Mouse (Mus musculus): ENCODE measurements around the gene Idua.
A peak's percentile ranks its signal among the peaks of the same experiment; 100 is the strongest.

Idua gene

GRCm38 (mm10) chr5:108691152-108691551 lies 31.0 kb downstream of the Idua start:
- no peak for DNase-seq

- DNase-seq, result no peak
Measured at GRCm38 (mm10) chr5:108692271-108692670, 32.1 kb downstream of the Idua start, which contains the start of gene Fgfrl1. Gene Fgfrl1 (plus strand): TSS chr5:108692382.

DNA sequence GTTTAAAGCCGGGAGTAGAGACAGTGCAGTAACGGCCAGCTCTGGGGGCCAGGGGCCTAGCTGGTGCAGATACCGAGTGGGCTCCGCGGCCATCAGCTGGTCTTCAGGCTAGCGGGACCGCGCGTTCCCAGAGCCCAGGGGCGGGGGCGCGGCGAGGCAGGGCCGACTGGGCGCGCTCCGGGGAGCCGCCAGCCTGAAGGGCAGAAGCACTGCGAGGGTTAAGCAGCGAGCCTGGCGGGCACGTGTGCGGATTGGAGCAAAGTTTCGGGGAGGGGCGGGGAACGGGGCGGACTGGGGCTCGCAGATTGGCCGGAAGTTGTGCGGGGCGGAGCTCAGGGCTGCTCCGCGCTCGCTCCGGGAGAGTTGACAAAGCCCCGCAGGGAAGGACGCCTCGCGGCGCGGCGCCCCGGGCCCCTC lies 33.7 kb downstream of the Idua start:
- DNase-seq, result no peak

DNA sequence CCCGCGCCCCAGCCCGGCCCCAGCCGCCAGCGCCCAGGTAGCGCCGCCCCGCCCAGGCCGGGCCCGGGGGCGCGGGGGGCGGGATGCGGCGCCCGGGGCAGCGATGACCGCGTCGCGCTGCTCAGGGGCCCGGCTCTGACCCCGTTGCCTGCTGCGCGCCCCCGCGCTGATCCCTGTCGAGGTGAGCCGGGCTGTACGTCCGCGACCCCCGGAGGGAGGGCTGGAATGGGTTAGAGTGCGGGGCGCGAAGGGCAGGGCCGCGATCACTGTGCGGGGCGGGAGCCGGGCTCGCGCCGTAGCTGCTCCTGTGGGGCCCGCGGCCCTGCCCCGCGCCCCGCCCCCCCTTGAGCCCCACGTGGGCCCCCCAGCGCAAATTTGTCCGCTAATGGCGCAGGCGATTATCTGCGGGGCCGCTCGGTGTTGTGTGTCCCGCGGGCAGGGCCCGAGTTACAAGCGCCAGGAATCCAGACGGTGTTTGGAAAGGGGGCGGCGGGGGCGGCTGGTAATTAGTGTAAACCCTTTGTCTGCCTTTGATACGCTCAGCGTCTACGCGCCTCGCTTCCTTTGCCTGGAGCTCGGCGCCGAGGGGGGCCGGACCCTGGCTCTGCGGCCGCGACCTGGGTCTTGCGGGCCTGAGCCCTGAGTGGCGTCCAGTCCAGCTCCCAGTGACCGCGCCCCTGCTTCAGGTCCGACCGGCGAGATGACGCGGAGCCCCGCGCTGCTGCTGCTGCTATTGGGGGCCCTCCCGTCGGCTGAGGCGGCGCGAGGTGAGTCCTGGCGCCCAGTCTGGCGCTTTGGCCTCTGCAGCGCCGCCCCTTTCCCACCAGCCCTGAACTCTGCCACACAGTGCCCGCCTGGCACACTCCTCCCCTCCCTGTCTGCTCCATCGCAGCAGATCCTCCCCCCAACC lies 34.5 kb downstream of the Idua start:
- no peak for DNase-seq

- no peak for DNase-seq
Measured at GRCm38 (mm10) chr5:108695861-108696260, 35.7 kb downstream of the Idua start.

DNA sequence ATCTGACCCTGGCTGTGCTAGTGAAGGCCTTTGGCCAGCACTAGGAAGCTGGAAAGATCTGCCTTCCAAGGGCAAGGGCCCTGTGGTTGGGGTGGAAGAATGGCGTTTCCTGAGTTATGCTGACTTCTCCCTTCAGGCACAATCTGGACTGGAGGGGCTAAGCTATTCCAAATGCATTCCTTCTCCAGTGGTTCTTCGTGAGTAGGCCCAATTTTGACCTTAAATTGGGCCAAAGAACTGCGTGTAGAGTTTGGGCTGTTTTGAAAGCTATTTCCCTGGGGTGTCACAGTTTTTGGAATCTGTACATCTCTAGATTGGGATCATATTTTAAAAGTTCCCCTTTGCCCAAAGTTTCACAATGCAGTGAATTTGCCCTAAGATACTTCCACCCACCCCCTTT lies 36.4 kb downstream of the Idua start:
- no peak for DNase-seq

GRCm38 (mm10) chr5:108697341-108697753 lies 37.2 kb downstream of the Idua start:
- no peak for DNase-seq

GRCm38 (mm10) chr5:108700346-108700745 lies 40.2 kb downstream of the Idua start:
- DNase-seq, result no peak

DNA sequence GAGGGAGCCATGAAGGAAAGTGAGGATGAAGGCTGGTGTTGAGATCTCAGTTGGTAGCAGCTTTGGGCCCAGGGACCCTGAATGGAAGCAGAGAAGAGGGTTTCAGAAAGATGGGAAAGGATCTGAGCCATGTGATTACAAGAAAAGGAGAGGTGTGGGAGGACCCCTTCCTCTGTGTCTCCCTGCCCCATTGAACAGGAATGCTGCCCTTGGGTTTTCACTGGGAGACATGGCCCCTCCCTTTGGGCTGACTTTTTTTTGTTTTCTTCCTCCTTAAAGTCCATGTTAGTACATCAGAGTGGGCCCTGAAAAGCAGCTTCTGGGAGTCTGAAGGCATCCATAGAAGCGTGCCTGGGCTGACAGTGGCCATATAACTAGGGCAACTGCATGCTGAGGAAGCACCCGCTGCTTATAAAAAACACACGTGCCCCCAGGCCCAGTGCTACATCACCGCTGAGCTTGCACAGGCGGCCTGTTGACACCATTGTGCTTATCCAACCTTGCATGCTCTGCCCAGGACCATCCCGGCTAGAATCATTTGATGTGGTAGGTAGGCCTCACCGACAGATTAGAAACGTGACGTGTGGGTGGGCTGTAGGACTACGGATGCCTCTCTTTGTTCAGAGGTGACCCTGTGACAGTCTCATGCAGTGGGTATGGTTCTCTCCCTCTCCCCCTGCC lies 41.4 kb downstream of the Idua start:
- no peak for DNase-seq

- no peak for DNase-seq
Measured at GRCm38 (mm10) chr5:108703754-108704626, 43.9 kb downstream of the Idua start.

- no peak for DNase-seq
Measured at GRCm38 (mm10) chr5:108707758-108708157, 47.6 kb downstream of the Idua start.

- no peak for DNase-seq
Measured at GRCm38 (mm10) chr5:108708419-108708818, 48.3 kb downstream of the Idua start.

GRCm38 (mm10) chr5:108708981-108709731 lies 49.0 kb downstream of the Idua start:
- no peak for DNase-seq

GRCm38 (mm10) chr5:108711968-108712367 lies 51.8 kb downstream of the Idua start:
- DNase-seq, result no peak

DNA sequence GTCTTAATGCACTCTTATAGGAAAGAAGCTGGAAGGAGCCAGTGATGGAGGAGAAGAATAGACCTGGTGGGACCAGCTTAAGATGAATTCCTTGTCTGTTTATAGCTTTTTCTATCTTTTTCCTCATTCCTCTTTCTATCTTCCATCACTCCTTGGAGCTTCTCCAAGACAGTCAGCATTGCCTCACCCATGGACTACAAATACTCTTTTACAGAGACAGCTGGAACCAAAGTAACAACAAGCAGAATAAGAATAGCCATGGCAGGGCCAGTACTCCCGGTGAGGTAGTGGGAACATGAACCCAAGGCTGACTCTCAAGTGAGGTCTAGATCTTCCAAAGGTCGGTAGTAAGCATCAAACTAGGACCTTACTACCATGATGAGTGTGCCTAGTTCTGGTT lies 53.0 kb downstream of the Idua start:
- no peak for DNase-seq

- no peak for DNase-seq
Measured at GRCm38 (mm10) chr5:108713691-108714090, 53.6 kb downstream of the Idua start.

DNA sequence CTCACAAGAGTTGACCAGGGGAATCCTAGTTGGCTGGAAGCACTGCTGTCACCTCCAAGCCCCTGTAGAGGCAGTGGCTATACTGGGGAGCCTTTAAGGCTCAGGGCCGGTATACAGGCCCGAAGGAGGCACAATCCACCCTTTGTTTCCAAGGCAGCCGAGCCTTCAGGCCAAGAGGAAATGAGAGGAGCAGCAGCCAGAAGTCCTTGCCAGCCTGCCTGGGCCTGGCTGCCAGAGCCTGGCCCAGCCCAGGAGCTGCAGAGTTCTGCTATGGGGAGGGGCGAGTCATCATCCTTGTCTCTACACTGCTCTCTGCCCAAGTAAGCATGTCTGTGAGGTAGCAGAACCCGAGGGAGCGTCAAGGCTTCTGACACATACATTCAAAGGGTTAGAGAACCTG lies 54.0 kb downstream of the Idua start:
- peak; percentile 32 for DNase-seq

GRCm38 (mm10) chr5:108715974-108716373 lies 55.8 kb downstream of the Idua start:
- DNase-seq, result no peak

DNA sequence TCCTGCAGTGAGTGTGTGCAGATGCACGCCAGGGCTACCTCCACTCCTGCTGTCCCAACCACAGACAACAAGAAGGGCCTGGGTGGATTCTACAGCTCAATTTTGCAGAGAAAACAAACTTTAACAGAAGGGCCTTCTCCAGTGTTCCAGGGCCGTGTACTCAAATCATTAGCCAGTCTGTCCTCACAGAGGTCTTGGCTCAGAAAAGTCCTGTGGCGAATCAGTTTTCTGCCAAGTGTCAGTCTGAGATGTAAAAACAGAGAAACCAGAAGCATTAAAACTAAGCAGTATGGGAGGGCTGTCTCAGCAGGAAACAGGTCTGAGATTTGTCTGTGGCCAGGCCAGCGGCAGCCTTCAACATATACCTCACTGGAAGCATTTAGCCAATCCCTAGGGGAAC lies 57.9 kb downstream of the Idua start:
- DNase-seq, result peak; percentile 16

DNA sequence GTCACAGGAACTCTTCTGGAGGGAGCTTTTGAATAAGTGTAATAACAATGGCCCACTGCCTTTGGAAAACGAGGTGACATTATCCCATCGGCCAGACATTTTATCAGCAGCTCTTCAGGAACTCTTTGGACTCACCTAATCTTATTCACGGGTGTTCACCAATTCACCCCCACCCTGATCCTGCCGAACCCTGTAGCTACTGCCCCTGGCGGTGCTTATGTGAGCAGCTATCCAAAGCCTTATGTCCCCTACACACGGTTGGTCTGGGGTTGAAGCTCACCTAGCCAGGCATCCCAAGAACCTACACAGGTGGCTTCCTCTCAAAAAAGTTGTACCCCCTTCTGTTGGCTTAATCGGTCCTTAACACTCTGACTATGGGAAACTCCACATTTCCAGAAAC lies 59.6 kb downstream of the Idua start:
- no peak for DNase-seq

DNA sequence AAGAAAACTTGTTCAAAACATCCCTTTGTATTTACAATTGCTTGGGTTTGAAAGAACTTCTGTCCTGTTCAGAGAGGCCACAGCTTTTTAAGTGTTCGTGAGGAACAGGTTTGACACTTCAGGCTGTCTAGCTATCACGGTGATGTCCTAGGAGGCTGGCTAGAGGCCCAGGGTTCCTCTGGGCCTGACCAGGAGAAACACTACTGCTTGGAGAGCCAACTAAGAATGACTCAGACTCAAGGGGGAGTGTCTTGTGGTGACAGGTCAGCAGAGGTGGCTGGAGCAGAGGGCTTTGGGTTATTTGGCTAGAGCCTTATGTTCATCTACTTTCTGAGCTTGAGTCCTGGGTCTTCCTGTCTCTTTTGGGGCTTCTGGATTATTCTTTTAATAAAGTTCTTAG lies 63.9 kb downstream of the Idua start:
- DNase-seq, result no peak

- peak; percentile 37 for DNase-seq
Measured at GRCm38 (mm10) chr5:108726557-108727248, 66.6 kb downstream of the Idua start.
